Mouse (Mus musculus): ENCODE results near the gene Dscam.

DNA sequence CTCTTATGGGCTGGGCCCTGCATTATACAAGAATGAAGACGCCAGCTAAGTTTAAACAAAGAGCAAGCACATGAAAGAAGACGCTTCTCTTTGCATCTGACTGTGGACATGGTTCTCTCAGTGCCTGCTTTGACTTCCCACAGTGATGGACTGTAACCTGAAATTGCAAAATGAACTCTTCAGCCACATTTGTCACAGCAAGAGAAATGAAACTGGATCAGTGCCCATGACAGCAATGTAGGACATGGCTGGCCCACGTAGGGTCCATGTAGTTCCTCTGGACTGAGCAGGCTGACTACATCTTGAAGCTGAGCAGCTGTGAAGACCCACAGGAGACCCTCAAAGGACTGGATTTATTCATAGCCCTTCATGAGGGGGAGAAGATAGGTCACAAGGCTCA, 108.3 kb downstream of the Dscam start:
- no peak for TF ChIP-seq CTCF (IDR thresholded peaks at IDR 0.05; ENCODE audit: low read depth, low read length)
- TF ChIP-seq POLR2A (IDR thresholded peaks at IDR 0.05; ENCODE audit: extremely low read depth, insufficient read depth, low read length), result no peak
